Mouse (Mus musculus) small intestine, adult 2 months (tissue): Measurements from ENCODE around the gene Gng8.

Experiments used
- CTCF ChIP-seq: fragments of 200-500 bp; IDR thresholded peaks from 2 replicates; pipeline ENCODE4 v1.5.1; 2012; ENCODE audit warnings: low read depth, mild to moderate bottlenecking, control low read depth, inconsistent platforms, low read length, moderate library complexity, mixed read lengths; ENCODE audit not compliant: insufficient replicate concordance, insufficient read length; ENCODE audit errors: extremely low read depth
- POLR2A ChIP-seq: fragments of 200-500 bp; IDR thresholded peaks from 2 replicates; pipeline ENCODE4 v1.6.1; 2012; ENCODE audit warnings: low read depth, mild to moderate bottlenecking, control low read depth, inconsistent platforms, low read length, moderate library complexity

DNA sequence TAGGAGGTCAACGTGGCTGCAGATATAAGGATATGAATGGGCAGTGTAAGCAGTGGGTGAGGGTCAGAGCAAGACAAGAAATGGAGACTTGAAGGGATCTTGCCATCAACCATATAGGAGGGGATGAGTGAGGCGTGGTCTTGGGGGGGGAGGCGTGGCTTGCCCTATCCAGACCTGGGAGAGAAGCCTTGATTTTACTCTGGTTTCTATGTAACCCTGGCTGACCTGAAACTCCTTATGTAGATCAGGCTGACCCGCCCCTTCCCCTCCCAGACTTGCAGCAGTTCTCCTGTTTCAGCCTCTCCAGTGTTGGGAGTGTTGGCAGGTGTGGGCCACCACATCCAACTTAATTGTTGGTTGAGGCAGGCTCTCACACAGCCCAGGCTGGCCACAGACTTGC, 7.3 kb upstream of the Gng8 start:
- no peak for TF ChIP-seq CTCF
- TF ChIP-seq POLR2A: no peak
